Mouse (Mus musculus): ENCODE measurements at regions not wholly inside any gene's neighbourhood (a gene's known extent, or its start where the extent isn't known, plus 50 kb on each side); places are given as distances from the start of the nearest gene placed in this dataset.

DNA sequence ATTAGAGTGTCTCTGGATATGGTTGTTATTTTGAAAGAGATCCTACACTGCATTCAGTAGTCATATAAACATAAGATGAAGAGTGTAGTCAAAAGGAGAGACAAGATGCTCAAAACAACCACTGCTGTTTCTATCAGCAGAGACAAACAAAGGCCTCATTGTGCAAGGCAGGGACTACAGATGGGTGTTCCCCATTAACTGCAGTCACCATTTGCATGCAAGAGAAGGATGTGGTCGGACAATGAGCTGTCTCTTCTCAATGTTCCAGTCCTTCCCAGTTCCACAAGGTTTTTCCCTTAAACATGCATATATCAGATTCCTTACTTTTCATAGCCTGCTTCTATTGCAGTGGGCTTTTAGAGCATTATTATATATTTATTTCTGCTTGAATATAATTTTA, 1056.7 kb downstream of the Slc22a22 start:
- DNase-seq = no peak

DNA sequence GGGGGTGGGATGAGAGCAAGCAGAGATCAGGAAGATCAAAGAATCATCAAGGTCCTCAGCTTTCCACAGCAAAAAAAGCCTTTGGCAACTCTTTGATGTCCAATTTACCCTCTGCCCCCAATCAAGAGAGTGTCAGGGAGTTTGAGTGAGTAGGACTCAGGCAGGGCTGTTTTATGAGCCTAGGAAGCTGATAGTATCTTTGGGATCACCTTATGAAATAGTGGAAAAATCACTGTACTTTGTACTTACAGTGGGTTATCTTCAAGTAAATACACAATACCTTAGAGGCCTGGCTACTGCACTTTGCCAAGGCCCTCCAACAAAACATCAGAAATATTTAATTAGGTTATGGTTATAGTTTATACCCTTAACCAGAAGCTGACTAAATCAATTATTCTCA, 1085.4 kb downstream of the Slc22a22 start:
- DNase-seq = peak; percentile 19

GRCm38 (mm10) chr15:56378511-56378910, 1098.9 kb downstream of the Slc22a22 start:
- peak; percentile 62 for DNase-seq

DNA sequence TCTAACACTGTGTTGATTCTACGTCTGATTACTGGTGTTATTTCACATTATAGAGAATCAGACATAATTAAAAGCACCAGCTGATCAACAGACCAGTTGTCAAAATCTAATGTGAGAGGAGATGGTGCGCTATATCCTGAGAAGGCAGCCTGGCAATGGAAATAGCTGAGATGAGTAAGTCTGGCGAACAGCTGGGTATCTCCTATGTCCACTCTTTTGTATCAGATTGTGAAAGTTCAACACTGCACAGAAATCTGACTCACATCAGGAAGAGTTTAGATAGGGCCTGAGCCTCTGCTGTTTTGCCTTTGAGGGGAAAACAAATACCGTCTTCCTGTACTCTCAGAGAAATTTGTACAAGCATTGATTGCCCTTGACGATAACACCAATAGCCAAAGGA, 1126.5 kb downstream of the Slc22a22 start:
- no peak for DNase-seq

DNA sequence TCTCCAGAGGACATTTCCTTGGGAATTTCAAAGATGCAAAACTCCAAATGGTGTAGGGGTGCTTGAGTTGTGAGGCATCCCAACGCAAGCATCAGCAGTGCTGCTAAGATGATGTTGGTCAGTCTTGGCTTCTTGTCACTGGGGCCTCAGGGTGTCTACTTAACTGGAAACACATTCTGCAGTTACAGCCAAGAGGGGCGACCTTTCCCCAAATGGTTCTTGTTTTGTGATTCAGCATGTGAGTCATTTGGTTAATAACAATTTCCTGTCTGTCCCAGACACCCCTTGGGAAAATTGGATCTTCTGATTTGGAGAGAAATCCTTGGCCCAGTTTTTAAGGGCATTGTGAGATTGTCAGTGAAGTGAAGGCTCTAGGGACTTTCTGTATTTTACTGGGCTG, 1131.3 kb downstream of the Slc22a22 start:
- no peak for DNase-seq

GRCm38 (mm10) chr15:56344973-56345372, 1132.5 kb downstream of the Slc22a22 start:
- DNase-seq = no peak

DNA sequence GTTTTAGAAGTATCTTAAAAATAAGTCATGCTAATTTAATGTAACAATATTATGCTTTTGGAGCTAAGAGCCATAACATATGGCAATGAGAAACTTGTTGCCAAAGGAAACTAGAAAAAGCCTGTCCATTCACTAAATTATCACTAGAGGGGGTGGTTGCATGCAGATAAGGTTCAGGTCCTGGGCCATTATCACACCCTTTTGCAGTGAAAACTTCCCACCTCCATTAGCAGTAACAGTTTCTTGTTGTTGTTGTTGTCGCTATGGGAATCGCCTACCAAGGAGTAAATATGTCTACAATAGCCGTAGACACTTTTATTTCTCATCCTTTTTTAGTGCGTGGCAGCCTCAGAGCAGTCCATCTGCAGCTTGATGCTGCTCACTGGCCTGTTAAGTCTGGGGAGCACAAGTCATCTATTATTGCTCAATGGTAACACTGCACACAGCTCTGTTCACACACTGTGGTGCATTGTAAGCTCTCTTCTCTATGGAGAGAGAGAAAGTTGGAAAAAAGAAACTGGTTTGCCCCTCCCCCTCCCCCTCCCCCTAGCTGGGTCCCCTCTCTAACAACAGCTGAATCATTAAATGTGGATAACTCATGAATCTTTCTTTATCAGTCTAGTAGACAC, 1133.0 kb downstream of the Slc22a22 start:
- peak; percentile 54 for DNase-seq

- peak; percentile 6 for DNase-seq
Observed at GRCm38 (mm10) chr15:56337879-56338278, 1139.5 kb downstream of the Slc22a22 start.

DNA sequence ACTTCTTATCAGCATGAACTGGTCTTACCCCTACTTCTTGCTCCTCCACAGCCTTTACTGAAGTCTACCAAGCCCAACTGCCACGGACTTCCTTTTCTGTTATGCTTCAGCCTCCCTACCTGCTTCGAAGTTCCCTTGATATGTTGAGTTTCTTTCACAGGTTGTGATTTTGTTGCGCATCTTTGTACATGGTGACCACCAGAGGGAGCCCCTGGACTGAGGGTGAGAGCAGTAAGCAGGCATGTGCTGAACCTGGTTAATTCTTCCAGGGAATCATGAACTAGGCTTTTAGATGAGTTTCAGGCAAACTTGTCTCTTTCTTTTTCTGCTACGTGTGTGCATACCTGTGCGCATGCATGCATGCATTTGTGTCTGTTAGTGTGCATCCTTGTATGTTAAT, 1141.0 kb downstream of the Slc22a22 start:
- DNase-seq = peak; percentile 78

DNA sequence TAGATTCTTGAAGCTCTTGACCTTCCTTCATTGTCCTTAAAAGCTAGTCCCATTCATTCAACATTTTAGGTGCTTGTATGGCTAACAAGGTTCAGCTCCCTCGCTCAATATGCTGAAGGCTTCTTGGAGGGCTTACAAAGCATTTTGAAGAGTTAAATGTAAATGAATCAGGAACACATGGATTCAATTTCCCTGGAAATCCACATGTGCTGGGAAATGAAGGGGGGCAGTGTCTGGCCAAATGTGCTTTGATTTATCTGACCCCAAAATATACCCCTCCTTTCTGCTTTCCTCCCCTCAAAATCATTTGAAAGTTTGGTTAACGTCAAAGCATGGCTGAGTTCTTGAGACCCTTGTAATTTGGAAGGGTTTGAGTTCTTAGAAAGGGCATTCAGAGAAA, 1142.4 kb downstream of the Slc22a22 start:
- peak; percentile 63 for DNase-seq

GRCm38 (mm10) chr15:56320501-56320900, 1156.9 kb downstream of the Slc22a22 start:
- no peak for DNase-seq

- DNase-seq = peak; percentile 45
Observed at GRCm38 (mm10) chr15:56294910-56295438, 1182.5 kb downstream of the Slc22a22 start.

- DNase-seq = peak; percentile 58
Observed at GRCm38 (mm10) chr15:56278622-56279301, 1198.7 kb downstream of the Slc22a22 start.

- DNase-seq = peak; percentile 10
Observed at GRCm38 (mm10) chr15:56278006-56278405, 1199.4 kb downstream of the Slc22a22 start.

DNA sequence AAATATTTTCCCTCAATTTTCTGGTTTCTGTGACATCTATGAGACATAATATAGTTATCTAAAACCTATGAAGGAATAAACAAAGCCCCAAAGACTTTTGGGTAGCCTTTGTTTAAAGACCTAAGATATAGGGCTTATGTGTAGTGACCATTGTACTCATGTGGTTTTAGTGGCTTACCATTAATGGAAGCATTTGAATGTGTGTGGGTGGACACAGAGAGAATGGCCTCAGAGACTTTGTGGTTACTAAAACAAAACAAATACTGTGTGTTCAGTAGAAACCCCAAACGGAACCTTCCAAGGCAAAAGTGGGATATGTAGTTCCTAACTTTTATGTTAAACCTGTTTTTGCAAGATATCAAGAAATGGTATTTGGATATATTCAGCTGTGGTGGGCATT, 1228.7 kb downstream of the Slc22a22 start:
- no peak for DNase-seq

DNA sequence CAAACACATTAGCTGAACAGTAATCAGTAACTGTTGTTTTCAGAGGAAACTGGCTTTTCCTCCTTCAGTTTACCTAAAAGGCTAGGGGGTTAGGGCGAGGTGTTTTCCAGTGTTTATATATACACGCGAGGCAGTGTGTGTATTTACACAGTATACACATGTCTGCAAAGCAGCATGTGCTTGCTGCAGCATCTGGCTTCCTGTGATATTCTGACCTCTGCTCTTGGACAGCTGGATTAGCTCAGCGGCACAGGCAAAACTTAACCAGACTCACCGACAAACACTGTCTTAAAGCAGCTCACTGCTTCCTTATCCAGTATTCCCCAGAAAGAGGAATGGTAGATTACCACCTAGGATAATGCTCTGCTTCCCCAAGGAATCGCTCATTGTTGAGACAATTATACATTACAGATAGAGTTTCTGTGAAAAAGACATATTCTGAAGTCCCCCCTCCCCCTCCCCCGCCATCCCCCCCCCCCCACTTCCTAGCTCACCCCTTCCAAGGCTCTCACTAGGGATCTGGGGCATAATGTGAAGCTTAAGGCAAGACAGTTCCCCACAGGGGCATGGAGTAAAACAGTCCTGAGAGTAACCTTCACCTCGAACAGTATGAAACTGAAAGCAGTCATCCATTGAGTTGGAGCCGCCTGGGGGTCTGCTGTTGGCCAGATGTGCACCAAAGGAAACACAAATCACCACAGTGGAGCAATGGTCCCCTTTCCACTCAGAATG, 1233.3 kb downstream of the Slc22a22 start:
- DNase-seq = peak; percentile 52

DNA sequence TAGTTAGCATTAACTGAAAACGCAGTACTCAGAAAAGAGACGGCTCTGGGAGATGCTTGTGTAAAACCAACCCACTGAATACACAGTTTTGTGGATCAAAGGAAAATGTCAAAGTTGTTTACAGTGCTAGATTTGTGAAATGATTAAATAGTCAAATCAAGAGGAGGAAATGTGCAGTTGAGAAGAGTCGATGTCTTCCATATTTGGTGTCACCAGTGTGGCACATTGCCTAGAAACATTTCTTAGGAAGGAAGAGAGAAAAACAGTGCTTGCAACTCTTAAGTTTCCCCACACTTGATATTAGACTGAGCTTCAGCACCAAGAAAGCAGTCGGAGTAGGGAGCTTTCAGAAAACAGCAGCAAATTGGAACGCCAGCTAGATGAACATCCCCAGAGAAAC, 1274.9 kb downstream of the Slc22a22 start:
- DNase-seq = no peak

DNA sequence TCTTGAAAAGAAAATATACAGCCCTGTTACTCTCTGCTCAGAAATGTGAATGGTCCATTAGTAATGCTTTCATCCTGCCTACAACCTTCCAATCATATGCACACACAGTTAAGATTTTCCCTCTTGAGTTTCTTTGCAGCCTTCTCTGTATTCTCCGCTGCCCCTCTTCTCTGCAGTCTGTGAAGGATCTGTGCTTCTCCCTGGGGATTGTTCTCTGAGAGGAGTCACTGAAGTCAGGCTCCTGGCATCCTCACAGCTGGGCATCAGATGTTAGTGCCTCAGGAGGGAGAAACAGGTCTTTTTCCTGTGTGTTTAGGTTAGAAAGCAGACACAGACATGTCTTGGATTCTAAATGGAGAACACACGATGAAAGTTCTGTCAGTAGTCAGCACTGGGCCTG, 1278.1 kb downstream of the Slc22a22 start:
- DNase-seq = peak; percentile 44

DNA sequence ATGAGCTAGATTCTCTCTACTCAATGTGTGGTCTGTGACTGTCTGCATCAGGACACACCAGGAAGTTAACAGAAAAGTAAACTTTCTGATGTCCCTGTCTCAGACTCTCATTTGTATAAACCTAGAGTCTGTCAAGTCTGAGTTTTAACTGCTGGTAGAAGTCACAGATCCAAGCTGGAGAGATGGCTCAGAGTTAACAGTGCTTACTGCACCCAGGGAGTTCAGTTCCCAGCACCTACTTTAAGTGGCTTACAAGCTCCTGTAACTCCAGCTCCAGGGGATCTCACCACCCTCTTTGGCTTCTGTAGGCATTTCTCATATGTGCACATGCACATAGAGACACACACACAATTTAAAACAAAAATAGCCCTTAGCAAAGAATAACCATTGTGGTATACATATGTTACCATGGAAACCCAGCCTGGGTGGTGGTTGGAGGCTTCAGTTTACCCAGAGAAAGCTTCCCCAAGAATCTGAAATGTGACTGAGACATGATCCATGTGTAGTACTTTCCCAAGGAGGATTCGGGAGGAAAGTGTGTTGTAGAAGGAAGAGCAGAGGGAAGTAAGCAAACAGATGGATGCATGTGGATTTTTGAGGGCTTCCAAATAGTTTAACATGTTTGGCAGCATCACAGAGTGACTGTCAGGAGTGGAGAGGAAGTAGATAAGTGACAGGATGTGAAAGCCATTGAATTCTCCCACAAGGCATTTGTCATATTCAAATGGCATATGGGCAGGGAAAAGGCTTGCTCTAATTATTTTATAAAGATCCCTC, 1279.8 kb downstream of the Slc22a22 start:
- peak; percentile 7 for DNase-seq

DNA sequence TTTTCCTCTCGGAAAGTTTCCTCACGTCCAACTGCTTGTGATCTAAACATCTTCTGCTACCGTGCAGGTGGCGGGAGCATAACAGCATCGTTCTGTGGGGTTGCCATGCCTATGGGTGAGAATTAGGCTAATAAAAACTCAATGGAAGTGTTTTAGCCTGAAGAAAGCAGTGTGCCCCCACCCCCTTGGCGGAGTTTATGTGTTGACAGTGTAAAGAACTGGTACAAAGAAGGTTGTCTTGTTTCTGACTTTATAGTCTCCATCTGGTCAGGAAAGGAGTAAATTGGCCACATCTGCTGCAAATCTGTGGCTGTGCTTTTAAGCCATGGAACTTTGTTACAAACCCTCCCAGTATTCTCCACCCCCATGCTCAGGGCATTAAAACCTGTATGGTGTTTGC, 1311.2 kb downstream of the Slc22a22 start:
- peak; percentile 66 for DNase-seq

- peak; percentile 36 for DNase-seq
Observed at GRCm38 (mm10) chr15:56158726-56159125, 1318.7 kb downstream of the Slc22a22 start.

DNA sequence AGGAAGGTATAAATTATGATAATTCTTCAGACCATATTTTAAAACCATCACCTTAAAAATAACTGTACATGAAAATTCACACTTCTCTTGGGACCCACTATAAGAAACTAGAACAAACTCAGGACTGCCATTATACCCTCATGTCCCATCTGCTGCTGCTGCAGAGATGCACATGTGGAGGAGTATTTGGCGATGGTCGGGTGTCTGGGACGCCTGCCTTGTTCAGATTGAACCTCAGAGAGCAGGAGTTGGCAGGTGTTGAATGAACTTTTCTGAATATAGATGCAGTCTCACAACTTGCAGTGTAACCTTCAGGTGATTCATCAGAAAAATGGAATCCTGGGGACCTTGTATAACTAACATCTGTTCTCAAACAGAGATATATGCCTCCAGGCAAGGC, 1338.0 kb downstream of the Slc22a22 start:
- no peak for DNase-seq

DNA sequence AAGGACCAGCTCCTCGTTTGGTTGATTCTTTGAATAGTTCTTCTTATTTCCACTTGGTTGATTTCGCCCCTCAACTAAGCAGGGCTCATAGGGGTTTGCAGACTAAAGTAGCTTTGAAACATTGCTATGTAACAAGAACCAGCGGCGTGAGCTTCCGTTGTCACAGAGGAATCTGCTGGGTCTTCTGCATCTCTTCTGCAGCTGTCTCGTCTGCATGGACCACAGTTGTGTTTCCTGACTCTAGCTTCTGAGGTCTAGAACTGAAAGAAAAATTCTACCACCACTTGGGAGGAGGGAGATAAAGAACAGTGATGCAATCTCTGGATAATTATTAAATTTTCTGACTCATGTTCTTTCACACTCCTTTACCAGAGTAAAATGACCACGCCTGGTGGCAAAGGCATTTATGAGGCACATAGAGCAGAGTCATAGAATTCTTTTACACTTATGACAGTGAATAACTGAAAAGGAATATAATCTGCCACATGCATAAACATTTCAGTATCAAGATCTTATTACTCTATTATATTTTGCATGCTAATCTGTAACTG, 1340.9 kb downstream of the Slc22a22 start:
- DNase-seq = no peak

Measured in embryo, embryonic 11 days (tissue).